Mouse (Mus musculus) kidney, adult 11 months (tissue): ENCODE data around the gene Nrxn3.

Experiments used
- DNase-seq: peaks from one replicate; pipeline ENCODE4 v3.0.0; 2022

Nrxn3 gene

DNA sequence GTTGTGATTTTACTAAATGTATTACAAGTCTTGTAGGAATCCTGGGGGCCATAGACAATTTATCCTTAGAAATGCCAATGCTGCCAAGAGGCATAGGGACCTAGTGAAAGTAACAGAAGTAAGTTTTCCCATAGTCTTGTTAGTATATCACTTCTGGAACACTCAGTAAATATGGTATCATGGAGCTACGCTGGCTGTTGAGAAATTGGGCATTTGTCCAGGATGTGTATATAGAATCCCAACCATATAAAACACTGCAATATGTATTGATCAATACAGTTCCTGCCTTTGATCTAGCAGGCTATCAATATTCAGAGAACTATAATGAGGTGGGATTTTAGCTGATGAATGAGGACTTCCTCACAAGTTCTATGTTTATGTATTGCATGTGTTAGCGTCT, 1107.3 kb downstream of the Nrxn3 start:
- no peak for DNase-seq

DNA sequence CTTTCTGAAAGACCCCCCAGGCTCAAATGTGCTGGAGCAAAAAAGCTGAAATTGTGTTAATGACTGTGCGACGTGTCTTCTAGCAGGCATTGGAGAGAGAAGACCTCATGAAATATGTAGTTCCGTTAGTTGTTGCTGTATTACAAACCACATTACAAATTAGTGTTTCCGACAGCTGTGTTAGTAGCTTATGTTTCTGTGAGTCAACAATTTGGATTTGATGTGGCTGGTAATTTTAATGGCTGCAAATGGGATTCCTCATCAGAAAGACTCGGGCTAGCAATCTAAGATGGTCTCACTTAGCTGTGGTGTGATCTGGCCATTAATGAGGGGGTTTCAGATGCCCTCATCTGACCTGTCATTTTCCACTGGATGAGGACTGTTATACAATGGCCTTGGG, 1107.7 kb downstream of the Nrxn3 start:
- no peak for DNase-seq

DNA sequence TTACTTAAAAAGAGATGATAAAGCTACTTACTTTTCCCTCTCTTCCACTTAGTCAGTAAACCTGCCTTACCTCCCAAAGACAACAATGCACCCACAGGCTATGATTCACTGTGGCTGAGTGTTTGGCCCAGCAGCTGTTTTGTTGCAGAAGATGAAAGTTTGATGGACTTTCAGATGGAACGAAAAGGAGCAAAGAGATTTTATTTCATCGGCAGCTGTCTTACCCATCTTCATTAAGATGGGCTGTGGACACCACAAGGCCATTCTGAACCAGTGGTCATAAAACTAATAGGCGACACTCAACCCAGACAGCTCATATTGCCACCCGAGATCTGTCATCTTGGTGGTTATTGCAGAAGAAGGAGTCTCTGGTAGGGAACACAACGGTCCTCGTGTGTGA, 1108.6 kb downstream of the Nrxn3 start:
- DNase-seq = no peak

DNA sequence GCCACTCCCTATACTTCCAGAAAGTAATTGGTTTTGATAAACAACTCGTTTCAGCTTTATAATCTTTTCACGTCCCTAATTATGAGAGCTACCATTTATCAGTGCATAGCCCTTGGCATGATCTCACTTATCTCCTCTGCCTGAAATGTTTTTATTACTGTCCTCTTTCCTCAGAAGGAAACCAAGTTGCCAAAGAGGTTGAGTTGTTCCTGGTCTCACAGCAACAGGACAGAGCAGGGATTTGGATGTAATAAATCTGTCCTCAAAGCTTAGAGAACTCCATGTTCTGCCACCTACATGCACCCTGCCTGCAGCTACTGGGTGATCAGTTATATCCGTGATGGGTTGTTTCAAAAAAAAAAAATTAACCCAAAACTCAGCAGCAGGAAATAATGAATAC, 1113.6 kb downstream of the Nrxn3 start:
- DNase-seq = no peak

DNA sequence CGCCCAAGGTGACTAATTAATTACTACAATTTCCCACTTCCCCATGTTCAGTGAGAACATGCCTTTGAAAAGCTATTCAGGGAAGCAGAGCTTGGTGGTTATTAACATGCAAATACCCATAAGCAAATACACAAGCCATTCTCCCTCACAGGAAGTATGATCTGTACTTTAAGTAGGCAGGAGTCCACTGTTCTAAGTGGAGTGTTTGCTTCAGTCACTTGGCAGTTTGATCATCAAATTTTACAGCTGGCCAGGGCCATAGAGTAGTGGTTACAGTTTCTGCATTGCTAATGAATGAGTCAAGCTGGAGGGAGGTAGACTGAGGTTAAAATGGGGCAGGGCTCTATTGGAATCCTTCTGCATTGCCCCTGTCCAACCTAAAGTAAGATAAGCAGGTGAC, 1120.2 kb downstream of the Nrxn3 start:
- DNase-seq = no peak

DNA sequence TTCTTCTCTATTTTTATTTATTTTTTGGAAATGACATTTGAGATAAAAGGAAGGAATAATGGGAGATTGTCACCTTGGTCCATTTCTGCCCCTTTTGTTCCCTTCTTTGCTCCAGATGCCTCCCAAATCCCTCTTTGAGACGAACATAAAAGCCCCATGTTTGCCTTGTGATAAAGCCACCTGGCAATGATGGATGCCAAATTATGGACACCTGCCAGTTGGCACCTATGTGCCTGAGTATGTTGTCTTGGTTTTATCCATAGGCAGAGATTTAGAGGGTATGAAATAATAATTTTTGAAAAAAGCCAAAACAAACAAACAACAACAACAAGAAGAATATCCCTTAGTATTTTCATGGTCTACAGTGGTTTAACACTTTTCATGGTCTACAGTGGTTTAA, 1125.4 kb downstream of the Nrxn3 start:
- no peak for DNase-seq

DNA sequence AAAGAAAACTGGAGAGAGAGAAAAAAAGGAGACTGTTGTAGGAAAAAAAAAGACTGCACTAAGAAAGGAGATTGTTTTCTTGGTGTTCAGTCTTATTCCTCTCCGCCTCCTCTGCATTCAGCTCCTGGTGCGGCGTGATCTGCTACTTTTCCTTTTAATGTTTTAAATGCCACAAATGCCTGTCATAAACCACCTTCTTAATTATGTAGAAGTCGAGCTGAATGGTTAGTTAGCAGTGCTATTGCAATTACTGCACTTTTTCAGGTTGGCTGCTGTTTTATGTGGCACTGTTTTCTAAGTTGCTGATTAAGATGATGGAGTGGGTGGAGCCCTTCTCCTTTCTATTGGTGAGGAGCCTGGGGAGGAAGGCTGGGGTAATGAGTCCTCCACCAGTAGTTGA, 1131.7 kb downstream of the Nrxn3 start:
- DNase-seq = no peak

DNA sequence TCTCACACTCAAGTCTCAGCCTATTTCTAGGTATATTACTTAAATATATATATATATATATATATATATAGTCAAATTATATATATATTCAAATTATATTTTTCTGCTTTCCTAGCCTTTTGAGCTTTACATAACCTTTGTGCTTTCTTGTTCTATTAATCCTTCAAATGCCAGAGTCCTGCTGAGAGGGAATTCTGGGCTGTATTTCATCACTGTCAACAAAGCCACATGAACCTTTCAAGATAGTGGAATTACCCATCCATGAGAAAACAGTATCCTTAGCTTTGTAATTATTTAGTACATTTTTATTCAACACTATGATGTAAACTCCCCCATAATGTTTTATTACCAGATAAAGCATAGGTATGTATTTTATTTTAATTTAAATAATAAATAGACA, 1144.4 kb downstream of the Nrxn3 start:
- DNase-seq = no peak

DNA sequence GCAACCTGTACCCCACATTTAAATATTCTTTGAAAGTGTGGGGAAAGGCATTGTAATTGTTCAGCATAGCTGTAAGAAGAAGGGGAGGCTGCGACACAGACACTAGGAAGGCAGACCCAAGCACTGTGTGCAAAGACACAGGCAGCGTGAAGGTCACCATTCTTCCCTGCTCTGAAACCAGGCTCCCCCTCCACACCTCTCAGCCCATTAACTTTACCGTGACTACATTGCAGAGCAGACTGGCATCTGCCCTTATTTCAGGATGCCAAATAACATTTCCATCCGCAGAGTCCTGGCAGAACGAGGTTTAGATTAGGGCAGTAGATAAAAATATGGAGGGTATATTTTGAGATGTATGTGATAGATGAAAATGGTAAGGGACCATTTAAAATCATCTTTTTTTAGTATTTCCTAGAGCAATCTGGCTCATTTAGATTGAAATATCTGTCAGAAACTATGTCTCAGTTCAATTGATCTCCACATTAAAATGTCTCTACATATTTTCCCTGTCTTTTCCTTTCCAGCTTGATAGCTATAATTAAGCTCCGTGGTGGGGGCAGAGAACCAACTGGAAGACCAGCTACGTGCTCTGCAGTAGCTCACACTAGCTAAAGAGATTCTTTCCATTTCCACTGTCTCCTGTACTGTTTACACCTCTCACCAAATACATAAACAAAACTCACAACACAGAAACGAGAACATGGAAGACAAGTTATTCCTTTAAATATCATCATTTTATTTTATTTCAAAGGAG, 1160.1 kb downstream of the Nrxn3 start:
- no peak for DNase-seq

DNA sequence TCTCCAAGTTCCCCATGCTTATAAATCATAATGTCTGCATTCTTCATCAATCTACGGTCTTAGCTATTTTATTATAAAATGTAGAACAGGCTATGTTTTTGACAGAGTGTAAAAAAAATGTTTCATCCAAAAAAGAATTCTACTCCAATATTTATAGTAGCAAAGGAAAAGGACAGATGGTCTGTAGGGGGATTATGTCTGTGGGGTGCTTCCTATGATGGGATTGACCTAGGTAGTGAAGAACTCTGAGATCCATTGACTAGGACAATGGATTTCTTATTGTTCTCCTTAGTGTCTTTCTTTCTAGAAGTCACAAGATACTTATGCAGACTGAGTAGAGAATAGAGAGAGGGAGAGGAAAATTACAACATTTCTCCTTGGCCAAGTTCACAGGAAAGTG, 1161.9 kb downstream of the Nrxn3 start:
- no peak for DNase-seq

DNA sequence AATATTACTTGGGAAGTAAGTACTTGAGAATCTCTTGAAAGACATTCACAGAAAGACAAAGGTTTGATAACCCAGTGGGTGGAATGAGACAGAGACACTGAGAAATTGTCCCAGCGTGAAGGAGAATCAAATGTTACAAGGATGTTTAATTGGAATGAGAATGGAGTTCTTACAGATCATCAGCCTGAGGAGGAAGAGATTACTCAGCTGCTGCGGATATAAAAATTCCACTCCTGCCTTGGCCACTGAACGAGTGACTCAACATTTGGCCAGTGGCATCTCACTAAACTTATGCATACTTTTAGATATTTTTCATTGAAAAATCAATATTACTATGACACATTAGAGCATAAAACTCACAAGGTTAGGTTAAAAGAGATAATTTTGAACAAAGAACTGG, 1166.0 kb downstream of the Nrxn3 start:
- DNase-seq = no peak

DNA sequence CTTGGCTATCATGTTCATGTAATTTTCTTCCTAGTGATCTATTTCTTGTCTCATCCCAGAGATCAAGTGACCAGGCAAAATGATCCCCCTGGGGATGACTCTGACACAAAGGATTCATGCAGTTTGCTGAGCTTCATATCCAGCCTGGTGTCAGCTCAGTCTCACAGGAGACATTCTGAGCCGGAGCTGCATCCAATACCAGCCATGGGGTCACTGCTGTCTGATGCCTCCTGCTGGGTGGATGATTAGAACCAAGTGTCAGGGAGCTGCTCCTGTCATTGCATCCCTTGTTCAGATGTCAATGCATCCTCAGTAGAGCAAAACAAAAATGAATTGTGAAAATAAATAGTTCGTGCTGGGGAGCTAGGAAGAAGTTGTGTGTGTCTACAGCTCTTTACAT, 1174.2 kb downstream of the Nrxn3 start:
- DNase-seq = no peak

DNA sequence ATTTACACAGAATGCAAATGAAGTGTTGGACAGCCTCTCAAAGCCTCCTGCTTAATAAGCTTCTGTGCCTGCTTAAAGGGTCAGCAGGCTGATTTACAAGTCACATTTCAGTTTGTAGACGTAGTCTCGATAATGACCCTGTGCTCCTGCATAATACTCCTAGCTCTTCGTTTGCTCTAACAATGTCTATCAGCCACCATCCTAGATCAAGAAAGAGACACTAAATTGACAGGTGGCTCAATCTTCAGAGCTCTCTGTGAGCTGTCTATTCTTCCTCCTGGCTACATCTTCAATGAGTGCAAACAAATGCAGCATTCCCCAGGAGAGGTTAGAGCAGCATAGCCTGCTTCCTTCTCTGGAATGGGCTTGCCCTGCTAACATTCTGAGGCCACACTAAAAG, 1186.9 kb downstream of the Nrxn3 start:
- DNase-seq = no peak

DNA sequence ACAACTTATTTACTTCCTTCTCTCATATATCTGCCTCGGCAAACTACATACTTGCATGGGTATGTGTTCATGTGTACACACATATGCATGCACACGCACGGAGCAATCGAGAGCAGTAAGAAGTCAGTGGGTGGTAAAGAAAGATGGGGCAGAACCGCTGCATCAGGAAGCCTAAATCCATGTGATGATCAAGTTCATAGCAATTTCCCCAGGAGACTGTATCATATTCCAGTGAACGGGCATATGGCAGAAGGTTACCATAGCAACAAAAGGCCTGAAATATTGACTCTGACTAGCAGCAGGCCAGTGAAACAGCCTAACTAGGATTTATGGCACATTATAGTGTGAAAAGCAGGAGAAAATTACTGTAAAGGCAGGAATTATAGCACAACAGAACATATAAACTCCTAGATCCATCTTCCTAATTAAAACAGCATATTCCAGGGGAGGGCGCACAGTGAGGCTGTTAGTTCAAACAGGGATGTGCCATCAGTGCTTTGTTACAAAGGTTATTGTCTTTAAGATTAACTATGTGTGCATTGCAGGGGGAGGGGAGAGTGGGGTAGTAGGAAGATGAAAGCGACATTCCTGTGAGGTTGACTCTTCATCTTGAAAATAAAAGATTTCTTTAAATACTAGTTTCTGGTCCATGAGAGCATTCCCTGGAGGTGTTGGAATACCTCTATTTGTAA, 1195.6 kb downstream of the Nrxn3 start:
- DNase-seq = no peak

DNA sequence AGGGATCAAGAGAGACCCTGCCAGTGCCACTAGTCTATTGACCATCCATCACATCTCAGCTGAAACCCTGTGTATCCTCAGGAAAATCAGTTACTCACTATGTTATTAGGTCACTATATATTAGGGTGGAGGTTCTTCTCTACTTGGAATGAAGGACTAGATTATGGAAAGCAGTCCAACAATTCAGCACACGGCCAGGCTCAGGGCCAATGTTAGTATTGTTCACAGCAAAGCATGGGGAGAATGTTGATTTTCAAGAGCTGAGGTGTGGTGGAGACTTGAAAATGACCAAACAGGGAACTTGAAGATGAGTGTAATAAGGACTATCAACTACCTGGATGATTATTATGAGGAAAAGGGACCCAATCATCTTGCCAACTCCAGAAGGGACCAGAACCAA, 1209.7 kb downstream of the Nrxn3 start:
- no peak for DNase-seq

DNA sequence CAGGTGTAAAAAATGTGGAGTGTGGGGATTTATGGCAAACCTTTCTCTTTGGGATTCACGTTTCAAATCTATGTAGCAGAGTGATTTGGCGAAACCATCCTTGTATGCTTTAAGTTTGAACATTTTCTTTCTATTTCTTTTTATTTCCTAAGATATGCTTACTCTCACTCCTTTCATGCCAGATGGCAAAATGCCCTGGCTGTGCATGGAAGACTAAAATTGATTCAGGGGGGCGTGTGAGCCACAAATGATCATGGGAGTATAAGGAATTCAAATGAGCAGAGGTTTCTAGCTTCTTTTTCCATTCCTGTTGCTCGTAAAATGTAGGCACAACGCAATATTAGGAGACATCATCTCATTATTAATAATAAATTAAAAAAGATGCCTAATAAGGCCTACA, 1211.0 kb downstream of the Nrxn3 start:
- no peak for DNase-seq

DNA sequence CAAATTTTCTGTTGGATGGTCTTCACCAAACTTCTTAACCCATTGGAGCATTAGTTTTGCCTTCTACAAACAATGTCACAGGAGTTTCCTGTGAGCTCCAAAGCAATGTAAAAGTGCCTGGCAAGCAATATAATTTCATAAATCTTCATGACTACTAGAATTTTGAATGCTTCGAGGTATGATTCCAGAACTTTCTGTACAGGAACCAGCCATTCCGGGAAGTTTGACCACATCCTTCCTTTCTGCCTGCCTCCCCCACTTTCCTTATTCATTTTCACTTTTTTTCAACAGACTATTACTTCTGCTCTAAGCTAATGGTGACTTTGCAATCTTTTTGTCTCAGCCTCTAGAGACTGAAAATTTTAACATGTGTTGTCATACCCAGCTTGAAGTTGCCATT, 1218.1 kb downstream of the Nrxn3 start:
- DNase-seq = no peak

DNA sequence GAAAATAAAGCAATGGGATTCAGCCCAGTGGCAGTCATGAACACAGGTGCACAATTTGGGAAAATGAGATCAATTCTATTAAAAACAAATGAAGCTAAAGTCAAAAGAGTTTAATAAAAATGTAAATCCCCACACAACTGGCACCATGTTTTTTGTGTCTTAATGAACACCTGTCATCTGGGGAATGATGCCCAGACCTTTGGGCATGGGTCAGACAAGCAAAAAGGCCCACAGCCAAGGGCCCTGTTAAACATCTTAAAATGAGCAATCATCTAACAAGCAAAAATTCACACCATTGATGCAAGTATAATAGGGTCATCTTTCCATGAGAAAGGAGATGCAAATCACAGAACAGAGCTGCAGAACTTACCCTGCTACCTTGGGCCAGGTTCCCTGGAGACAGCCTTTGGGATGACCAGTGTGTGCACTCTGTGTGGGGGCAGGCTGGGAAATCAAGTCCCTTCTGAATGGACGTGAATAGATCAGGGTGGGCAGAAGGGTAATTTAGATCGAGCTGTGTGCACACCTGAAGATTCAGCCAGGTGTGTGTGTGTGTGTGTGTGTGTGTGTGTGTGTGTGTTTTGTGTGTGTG, 1223.3 kb downstream of the Nrxn3 start:
- DNase-seq = no peak

DNA sequence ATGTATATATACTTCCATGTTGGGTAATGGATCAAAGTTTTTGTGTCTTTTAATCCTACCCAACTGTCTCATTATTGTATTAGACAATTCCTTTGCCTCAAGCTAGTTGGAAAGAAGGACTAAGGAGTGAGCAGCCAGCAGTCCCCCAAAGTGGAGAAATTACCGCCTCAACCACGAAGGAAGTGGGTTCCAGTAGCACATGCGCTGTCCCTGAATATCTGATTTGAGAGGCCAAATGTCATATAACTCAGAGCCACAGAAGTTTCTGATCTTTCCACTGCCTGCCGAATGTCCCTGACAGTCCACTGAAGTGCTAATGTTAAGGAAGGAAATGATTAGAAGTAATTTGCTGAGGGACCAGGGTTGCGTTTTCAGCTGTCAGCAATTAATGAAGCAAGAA, 1223.8 kb downstream of the Nrxn3 start:
- no peak for DNase-seq

DNA sequence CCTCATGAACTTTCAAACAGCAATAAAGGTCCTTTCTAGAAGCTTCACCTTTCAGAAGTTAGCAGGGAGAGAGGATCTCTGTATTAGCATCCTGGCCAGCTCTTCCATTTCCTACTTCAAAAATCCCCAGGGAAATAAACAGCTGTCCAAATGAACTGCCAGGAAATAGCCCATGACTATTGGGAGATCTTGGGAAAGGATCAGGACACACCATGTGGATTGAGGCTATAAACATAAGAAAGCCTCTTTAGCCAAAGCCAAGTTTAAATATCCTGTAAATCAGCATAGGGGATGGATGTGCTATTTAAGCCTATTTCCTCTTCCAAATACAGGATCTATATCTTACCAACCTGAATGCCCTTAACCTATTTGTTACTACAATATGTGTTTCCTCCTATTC, 1230.6 kb downstream of the Nrxn3 start:
- no peak for DNase-seq

DNA sequence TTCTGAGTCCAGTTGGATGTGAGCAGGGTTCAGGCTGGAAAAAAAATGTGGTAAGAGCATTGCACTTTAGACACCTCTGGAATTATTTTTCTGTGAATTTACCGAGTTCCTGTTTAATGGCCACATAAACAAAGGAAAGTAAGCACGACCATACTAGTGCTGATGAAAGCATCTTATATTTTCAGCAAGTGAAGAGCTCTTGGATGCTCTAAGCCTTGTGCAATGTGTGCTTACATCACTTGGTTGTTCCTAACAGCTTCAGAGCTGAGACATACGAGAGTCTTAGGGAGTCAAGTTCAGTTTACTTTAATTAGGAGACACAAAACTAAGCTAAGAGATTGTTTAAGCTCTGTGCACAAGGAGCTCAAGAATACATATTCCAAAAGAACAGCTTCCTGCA, 1231.0 kb downstream of the Nrxn3 start:
- no peak for DNase-seq

DNA sequence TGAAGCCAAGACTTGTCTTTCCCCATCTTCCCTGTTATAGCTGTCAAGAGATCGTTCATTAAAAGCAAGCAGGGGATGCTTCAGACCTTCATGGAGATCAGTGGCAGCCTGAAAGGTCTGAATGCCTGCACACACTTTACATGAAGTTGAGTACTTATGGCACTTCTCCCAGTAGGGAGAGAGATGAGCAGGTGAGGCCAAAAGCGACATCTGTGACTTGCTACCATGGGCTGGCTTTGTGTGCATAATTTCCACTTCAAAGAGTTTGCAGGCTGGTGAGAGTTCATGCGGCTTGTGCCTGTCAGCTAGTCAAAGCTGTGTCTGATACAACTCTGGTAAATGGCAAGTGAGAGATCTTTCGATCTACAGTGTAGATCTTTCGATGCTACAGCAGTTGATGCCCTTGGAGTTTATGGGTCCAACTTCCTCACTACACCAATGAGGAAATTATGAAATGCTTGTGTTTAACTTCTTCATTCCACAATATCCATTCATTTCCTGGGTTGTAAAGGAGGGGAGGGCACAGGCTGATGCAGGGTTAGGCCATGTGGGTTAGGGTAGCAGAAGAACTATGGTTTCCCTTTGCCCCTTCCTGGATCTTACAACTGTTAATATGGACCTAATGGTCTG, 1231.9 kb downstream of the Nrxn3 start:
- DNase-seq = no peak

DNA sequence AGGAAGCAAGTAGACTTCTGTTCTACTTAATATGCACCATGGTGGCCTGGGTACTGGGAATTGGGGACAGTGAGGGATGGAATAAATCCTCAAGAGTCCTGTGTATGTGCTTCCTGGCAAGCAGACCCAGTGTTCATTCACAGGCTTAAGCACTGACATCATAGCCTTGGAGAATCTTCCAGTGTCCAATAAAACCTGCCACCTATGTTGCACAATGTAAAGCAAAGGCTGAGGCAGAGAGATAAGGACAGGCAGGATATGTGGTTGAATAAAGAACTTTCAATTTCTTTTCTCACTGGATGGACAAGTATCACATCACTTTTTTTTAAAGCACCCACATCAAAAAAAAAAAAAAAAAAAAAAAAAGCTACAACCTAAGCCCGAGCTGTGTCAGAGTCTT, 1240.4 kb downstream of the Nrxn3 start:
- no peak for DNase-seq

DNA sequence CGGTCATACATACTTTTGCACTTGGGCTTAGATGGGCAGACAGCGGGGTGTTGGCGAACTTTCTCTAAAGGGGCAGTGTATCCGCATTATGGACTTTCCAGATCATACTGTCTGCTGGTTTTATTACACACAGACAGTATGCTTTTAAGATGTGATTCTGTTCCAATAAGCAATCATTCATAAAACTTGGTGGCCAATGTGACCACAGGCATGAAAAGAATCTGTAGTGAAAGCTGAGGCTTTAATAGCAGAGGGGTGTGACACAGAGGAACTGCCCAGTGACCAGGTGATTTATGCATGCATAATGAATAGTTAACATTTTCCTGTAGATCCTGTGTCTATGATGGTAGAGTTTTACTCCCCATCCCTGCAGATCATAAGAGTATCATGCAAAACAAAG, 1254.0 kb downstream of the Nrxn3 start:
- DNase-seq = no peak
